Comparison of ENCODE assay signal across 14 mouse cellular contexts in the genomic region with DNA sequence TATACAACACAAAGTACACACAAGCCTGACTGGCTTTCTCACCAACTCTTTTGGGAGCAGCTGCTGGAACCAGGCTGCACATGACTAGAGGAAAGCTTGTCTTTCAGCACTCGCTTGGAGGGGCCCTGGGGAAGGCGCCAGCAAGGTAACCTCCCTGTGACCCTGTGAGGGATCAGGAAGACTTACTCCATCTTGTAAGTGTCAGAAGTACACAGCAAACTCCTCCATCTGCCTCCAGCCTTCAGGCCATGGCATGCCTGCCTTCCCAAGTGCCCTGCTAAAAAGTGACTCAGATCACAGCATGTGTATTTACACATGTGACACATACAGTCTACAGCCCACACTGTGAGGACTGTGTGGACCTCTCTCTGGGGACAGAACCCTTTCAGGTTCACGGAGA. TPM values are rescaled to one million over a fixed set of nuclear protein-coding genes. Genes with fewer than 3 reads are reported as not detected.
DNase-seq lines count a peak whose midpoint lies in the region; ATAC-seq and TF ChIP-seq lines count a peak whose summit lies in the region.
"Had no signal": no experiment of that assay in that cellular context is flagged by ENCODE, and none has a peak within 500 bp of the region (broad histone marks: within the 10 kb centered on the region; RNA-seq: fewer than 3 reads in every experiment).

No protein-coding gene starts in this region.

- H3K4me2 ChIP-seq in heart, embryonic 13.5 days: no peak overlapping the region
- H3K4me2 ChIP-seq in lung, embryonic 15.5 days: no peak overlapping the region
- no peak overlapping the region for H3K4me2 ChIP-seq in hindbrain, embryonic 16.5 days (ENCODE audit: low read length)
- no peak overlapping the region for H3K4me2 ChIP-seq in stomach, postnatal 0 days (replicated peaks; ENCODE audit: low read depth)
- H3K4me2 ChIP-seq: heart, embryonic 15.5 days; liver, embryonic 13.5 days; midbrain, embryonic 15.5 days had no signal

- 26% methylated on average over 3 of the region's 3 CpGs for WGBS in heart, embryonic 13.5 days
- WGBS in lung, embryonic 15.5 days: 14% methylated on average over 3 of the region's 3 CpGs
- 46% methylated on average over 3 of the region's 3 CpGs for whole genome bisulfite sequencing in hindbrain, embryonic 16.5 days
- WGBS in stomach, postnatal 0 days: 19% methylated on average over 3 of the region's 3 CpGs
- 78% methylated on average over 3 of the region's 3 CpGs for WGBS in cerebellum, adult 2 months

- ATAC-seq in heart, embryonic 13.5 days (ENCODE audit: extremely low read depth, insufficient number of reproducible peaks, low FRiP score, low TSS enrichment): no peak
- peak; percentile 57; the same call in 1 of the 2 replicates for ATAC-seq in lung, embryonic 15.5 days (ENCODE audit: borderline replicate concordance, extremely low read depth, low FRiP score, low TSS enrichment)
- peak; percentile 17; the same call in 1 of the 2 replicates for ATAC-seq in hindbrain, embryonic 16.5 days
- peak; percentile 81 for ATAC-seq in stomach, postnatal 0 days (ENCODE audit: low FRiP score, low TSS enrichment)
- ATAC-seq: forebrain, embryonic 14.5 days; midbrain, embryonic 15.5 days had no signal

- TF ChIP-seq CTCF in stomach, postnatal 0 days (IDR thresholded peaks at IDR 0.05; ENCODE audit: low read depth): no peak
- TF ChIP-seq CTCF in cerebellum, adult 2 months (IDR thresholded peaks at IDR 0.05; ENCODE audit: borderline replicate concordance, insufficient read depth, low read depth, low read length): no peak

- no peaks in the 10 kb centered on the region for H3K36me3 ChIP-seq in heart, embryonic 13.5 days
- no peaks in the 10 kb centered on the region for H3K36me3 ChIP-seq in lung, embryonic 15.5 days
- H3K36me3 ChIP-seq in hindbrain, embryonic 16.5 days (ENCODE audit: control insufficient read depth, insufficient read depth, low read length): no peaks in the 10 kb centered on the region
- H3K36me3 ChIP-seq in stomach, postnatal 0 days (ENCODE audit: control insufficient read depth, insufficient read depth, low read length): no peaks in the 10 kb centered on the region
- H3K36me3 ChIP-seq: heart, embryonic 15.5 days; liver, embryonic 13.5 days; midbrain, embryonic 15.5 days had no signal

- H3K9me3 ChIP-seq in heart, embryonic 13.5 days: 0 out of 2 replicates have a peak, but pooled peaks cover 3% of the 10 kb centered on the region
- H3K9me3 ChIP-seq in lung, embryonic 15.5 days: no peaks in the 10 kb centered on the region
- H3K9me3 ChIP-seq in hindbrain, embryonic 16.5 days (ENCODE audit: control insufficient read depth, low read length): no peaks in the 10 kb centered on the region
- H3K9me3 ChIP-seq in stomach, postnatal 0 days (ENCODE audit: control insufficient read depth, low read length): no peaks in the 10 kb centered on the region
- H3K9me3 ChIP-seq: heart, embryonic 15.5 days; liver, embryonic 13.5 days; midbrain, embryonic 15.5 days had no signal

- no peak for DNase-seq in heart, adult 8-10 months (ENCODE audit: low spot score)
- DNase-seq in lung, postnatal 25 days (ENCODE audit: low spot score): no peak
- peak; percentile 23 for DNase-seq in stomach, postnatal 0 days (ENCODE audit: low spot score)
- DNase-seq in right cerebral cortex, postnatal 10 days (ENCODE audit: low spot score in 2 of 2): no peak
- no peak for DNase-seq in cerebellum, adult 2 months
- DNase-seq: B cell, adult 2 months; cerebellum, postnatal 14 days; liver, embryonic 13.5 days had no signal

- peaks cover 9% of the 10 kb centered on the region for H3K4me1 ChIP-seq in heart, embryonic 13.5 days
- H3K4me1 ChIP-seq in lung, embryonic 15.5 days: peaks cover 9% of the 10 kb centered on the region
- H3K4me1 ChIP-seq in hindbrain, embryonic 16.5 days (ENCODE audit: control insufficient read depth, insufficient read depth, low read depth, low read length): peaks cover 3% of the 10 kb centered on the region; the same call in 1 of the 2 replicates
- no peaks in the 10 kb centered on the region for H3K4me1 ChIP-seq in stomach, postnatal 0 days (replicated peaks; ENCODE audit: control insufficient read depth, insufficient read depth)
- no peaks in the 10 kb centered on the region for H3K4me1 ChIP-seq in cerebellum, adult 2 months (ENCODE audit: control insufficient read depth, insufficient read depth, low read length)
- H3K4me1 ChIP-seq: liver, embryonic 13.5 days; midbrain, embryonic 15.5 days had no signal

- H3K27me3 ChIP-seq in heart, embryonic 13.5 days (replicated peaks): no peaks in the 10 kb centered on the region
- H3K27me3 ChIP-seq in lung, embryonic 15.5 days: no peaks in the 10 kb centered on the region
- H3K27me3 ChIP-seq in hindbrain, embryonic 16.5 days (replicated peaks; ENCODE audit: control insufficient read depth, insufficient read depth, low read length): no peaks in the 10 kb centered on the region
- no peaks in the 10 kb centered on the region for H3K27me3 ChIP-seq in stomach, postnatal 0 days (ENCODE audit: control insufficient read depth, insufficient read depth, low read length)
- H3K27me3 ChIP-seq in cerebellum, adult 2 months (ENCODE audit: control insufficient read depth, insufficient read depth, low read length): no peaks in the 10 kb centered on the region
- H3K27me3 ChIP-seq: heart, embryonic 15.5 days; liver, embryonic 13.5 days; midbrain, embryonic 15.5 days had no signal

- TF ChIP-seq EP300 in stomach, postnatal 0 days (optimal IDR thresholded peaks at IDR 0.05): no peak

- H3K27ac ChIP-seq in heart, embryonic 13.5 days (replicated peaks): peak overlapping the region; percentile 26; the same call in 1 of the 2 replicates
- 0 out of 2 replicates have a peak overlapping the region, but pooled peaks have one; percentile 29 for H3K27ac ChIP-seq in lung, embryonic 15.5 days
- H3K27ac ChIP-seq in hindbrain, embryonic 16.5 days (ENCODE audit: low read depth, low read length): no peak overlapping the region
- H3K27ac ChIP-seq in stomach, postnatal 0 days (replicated peaks): no peak overlapping the region
- no peak overlapping the region for H3K27ac ChIP-seq in cerebellum, adult 2 months (ENCODE audit: insufficient read depth, low read length)
- H3K27ac ChIP-seq: heart, embryonic 15.5 days; liver, embryonic 13.5 days; midbrain, embryonic 15.5 days had no signal

- no peak overlapping the region for H3K9ac ChIP-seq in heart, embryonic 13.5 days
- H3K9ac ChIP-seq in lung, embryonic 15.5 days: no peak overlapping the region
- H3K9ac ChIP-seq in hindbrain, embryonic 16.5 days (ENCODE audit: low read depth, low read length): no peak overlapping the region
- no peak overlapping the region for H3K9ac ChIP-seq in stomach, postnatal 0 days (ENCODE audit: low read length)
- H3K9ac ChIP-seq: heart, embryonic 15.5 days; liver, embryonic 13.5 days; midbrain, embryonic 15.5 days had no signal

- no peak for TF ChIP-seq POLR2A in cerebellum, adult 2 months (IDR thresholded peaks at IDR 0.05; ENCODE audit: borderline replicate concordance, insufficient read depth, low read length)

- H3K4me3 ChIP-seq in heart, embryonic 13.5 days: no peak overlapping the region
- no peak overlapping the region for H3K4me3 ChIP-seq in lung, embryonic 15.5 days
- no peak overlapping the region for H3K4me3 ChIP-seq in hindbrain, embryonic 16.5 days (ENCODE audit: low read length)
- H3K4me3 ChIP-seq in stomach, postnatal 0 days (ENCODE audit: low read depth, low read length): no peak overlapping the region
- no peak overlapping the region for H3K4me3 ChIP-seq in cerebellum, adult 2 months (replicated peaks; ENCODE audit: insufficient read depth, low read depth, low read length)
- H3K4me3 ChIP-seq: heart, embryonic 15.5 days; liver, embryonic 13.5 days; midbrain, embryonic 15.5 days had no signal

RNA-seq across cellular contexts. Expression of gene Gfra1, which starts 36.0 kb away (rescaled TPM):
- polyA plus RNA-seq in heart, embryonic 13.5 days (2015; fragmentation: Nextera tagmentation; extraction: Ambion mirVana): 6.1 and 6.6 TPM in 2 replicates
- 1 to 10 TPM; 4.8 to 5.4 (median 5.2) TPM for total RNA-seq in heart, adult 8-10 months (2022)
- polyA plus RNA-seq in lung, embryonic 15.5 days (2015; fragmentation: Nextera tagmentation; extraction: Ambion mirVana): 7.9 and 9.5 TPM in 2 replicates
- polyA plus RNA-seq in hindbrain, embryonic 16.5 days (2015; fragmentation: Nextera tagmentation; extraction: Ambion mirVana): 38.6 and 47.3 TPM in 2 replicates
- polyA plus RNA-seq in stomach, postnatal 0 days (2015; fragmentation: Nextera tagmentation; extraction: Ambion mirVana): 7.7 and 9.1 TPM in 2 replicates
- polyA plus RNA-seq in cerebellum, adult 2 months (2012; rRNA removed): 11.9 and 14.1 TPM in 2 replicates

Comparison
In these comparisons a context has a peak if more than half of its experiments do, and no peak if none do; other contexts are left out.
1. H3K27ac ChIP-seq: peak in heart, embryonic 13.5 days (single experiment) and lung, embryonic 15.5 days (single experiment); none in hindbrain, embryonic 16.5 days (single experiment), stomach, postnatal 0 days (single experiment) and cerebellum, adult 2 months (single experiment).